Mouse (Mus musculus) stomach, embryonic 16.5 days (tissue): ENCODE measurements around the gene Olfr811. TPM values are rescaled to one million over a fixed set of nuclear protein-coding genes. Genes with fewer than 3 reads are reported as not detected.

Experiments used
- ATAC-seq: fragments of 200-750 bp; cut with Nextera tagmentation; 2 replicates; pipeline ENCODE4 v1.8.0; 2017; ENCODE audit warnings: moderate number of reproducible peaks, moderate TSS enrichment; ENCODE audit not compliant: insufficient read depth, low FRiP score
- H3K27ac ChIP-seq: fragments of 300-500 bp; sonication (generic); 2 replicates; pipeline ENCODE4 v1.5.1; 2014; ENCODE audit warnings: low read length
- H3K27me3 ChIP-seq: fragments of 300-500 bp; sonication (generic); 2 replicates; pipeline ENCODE4 v1.6.1; 2014; ENCODE audit warnings: low read length, control low read depth, mixed read lengths; ENCODE audit not compliant: control insufficient read depth, insufficient read depth
- H3K36me3 ChIP-seq: fragments of 300-500 bp; sonication (generic); 2 replicates; pipeline ENCODE4 v1.6.1; 2014; ENCODE audit warnings: low read length; ENCODE audit not compliant: control insufficient read depth, insufficient read depth
- H3K4me1 ChIP-seq: fragments of 300-500 bp; sonication (generic); 2 replicates; pipeline ENCODE4 v1.6.1; 2014; ENCODE audit warnings: low read length, control low read depth, mixed read lengths; ENCODE audit not compliant: control insufficient read depth, insufficient read depth
- H3K4me2 ChIP-seq: fragments of 300-500 bp; sonication (generic); 2 replicates; pipeline ENCODE4 v1.6.1; 2014; ENCODE audit warnings: low read depth, low read length, mixed read lengths
- H3K4me3 ChIP-seq: fragments of 300-500 bp; sonication (generic); replicated peaks from 2 replicates; pipeline ENCODE4 v1.5.1; 2014; ENCODE audit warnings: mild to moderate bottlenecking, low read length
- H3K9ac ChIP-seq: fragments of 300-500 bp; sonication (generic); 2 replicates; pipeline ENCODE4 v1.6.1; 2014; ENCODE audit warnings: low read length
- H3K9me3 ChIP-seq: fragments of 300-500 bp; sonication (generic); replicated peaks from 2 replicates; pipeline ENCODE4 v1.6.1; 2016; ENCODE audit warnings: low read length, control low read depth; ENCODE audit not compliant: control insufficient read depth
- WGBS: fragments of 180-500 bp; shearing (Covaris S2); extraction: QIAGEN DNeasy Blood & Tissue Kit; methylation state at CpG from one replicate; pipeline ENCODE4 v1.1.7; 2014; 5-methylcytosine and 5-hydroxymethylcytosine counted together
- polyA plus RNA-seq: library from polyadenylated mRNA; unstranded; fragments of >200 nt; fragmentation: Nextera tagmentation; extraction: Ambion mirVana; gene quantifications from 2 replicates; pipeline ENCODE4 v1.2.1, GENCODE M21; 2015

Olfr811 gene
- polyA plus RNA-seq: not detected in 2 replicates

- Histone ChIP-seq H3K4me1 (no peaks in the 10 kb centered on the region), H3K4me3 (no peak within 1 kb of the TSS), H3K27me3 (no peaks in the 10 kb centered on the region), H3K27ac (no peak within 1 kb of the TSS), H3K9me3 (no peaks in the 10 kb centered on the region), H3K4me2 (no peak within 1 kb of the TSS), H3K36me3 (no peaks in the 10 kb centered on the region), H3K9ac (no peak within 1 kb of the TSS)
- WGBS: 74% methylated on average over 4 of the region's 4 CpGs
- no peak for ATAC-seq
These were observed at the start of gene Olfr811 for GRCm38 (mm10) chr10:129804296-129804695. Gene Olfr811, minus strand, starts transcription at chr10:129804396.

- Histone ChIP-seq H3K9ac (no peak overlapping the region), H3K4me3 (no peak overlapping the region), H3K4me1 (no peaks in the 10 kb centered on the region), H3K27ac (no peak overlapping the region), H3K4me2 (no peak overlapping the region), H3K27me3 (no peaks in the 10 kb centered on the region), H3K36me3 (no peaks in the 10 kb centered on the region), H3K9me3 (no peaks in the 10 kb centered on the region)
- ATAC-seq: no peak
- 76% methylated on average over 1 of the region's 1 CpGs for WGBS
These were observed 43.1 kb upstream of the Olfr811 start for GRCm38 (mm10) chr10:129847343-129847742.

GRCm38 (mm10) chr10:129845994-129846393, 41.8 kb upstream of the Olfr811 start, which contains the start of gene Olfr812:
Gene Olfr812, minus strand, starts transcription at chr10:129846094.
- WGBS: 58% methylated on average over 1 of the region's 1 CpGs
- no peak within 1 kb of the TSS for H3K27ac ChIP-seq
- H3K4me2 ChIP-seq: no peak within 1 kb of the TSS
- H3K4me3 ChIP-seq: no peak within 1 kb of the TSS
- H3K4me1 ChIP-seq: no peaks in the 10 kb centered on the region
- H3K9ac ChIP-seq: no peak within 1 kb of the TSS
- no peaks in the 10 kb centered on the region for H3K36me3 ChIP-seq
- no peak for ATAC-seq
- no peaks in the 10 kb centered on the region for H3K27me3 ChIP-seq
- H3K9me3 ChIP-seq: no peaks in the 10 kb centered on the region

- no peak within 1 kb of the TSS for H3K4me3 ChIP-seq
- no peak for ATAC-seq
- no peaks in the 10 kb centered on the region for H3K4me1 ChIP-seq
- no peak within 1 kb of the TSS for H3K4me2 ChIP-seq
- no peaks in the 10 kb centered on the region for H3K36me3 ChIP-seq
- H3K27ac ChIP-seq: no peak within 1 kb of the TSS
- H3K9ac ChIP-seq: no peak within 1 kb of the TSS
- H3K27me3 ChIP-seq: no peaks in the 10 kb centered on the region
- H3K9me3 ChIP-seq: no peaks in the 10 kb centered on the region
These were observed 9.4 kb downstream of the Olfr811 start, which contains the start of gene Olfr810 for GRCm38 (mm10) chr10:129794817-129795216. Gene Olfr810, minus strand, starts transcription at chr10:129794917.

- Histone ChIP-seq H3K27me3 (no peaks in the 10 kb centered on the region), H3K4me1 (no peaks in the 10 kb centered on the region), H3K4me2 (no peak overlapping the region), H3K9me3 (no peaks in the 10 kb centered on the region), H3K4me3 (no peak overlapping the region), H3K36me3 (no peaks in the 10 kb centered on the region), H3K27ac (no peak overlapping the region), H3K9ac (no peak overlapping the region)
- no peak for ATAC-seq
These were observed 26.1 kb downstream of the Olfr811 start for GRCm38 (mm10) chr10:129778123-129778522.

GRCm38 (mm10) chr10:129774338-129774737, 29.9 kb downstream of the Olfr811 start, which contains the start of gene Olfr809:
Gene Olfr809, plus strand, starts transcription at chr10:129774638.
- no peak for ATAC-seq

GRCm38 (mm10) chr10:129765182-129765581, 39.0 kb downstream of the Olfr811 start, which contains the start of gene Olfr808:
Gene Olfr808, plus strand, starts transcription at chr10:129765482.
- no peak for ATAC-seq
- Histone ChIP-seq H3K4me2 (no peak within 1 kb of the TSS), H3K36me3 (no peaks in the 10 kb centered on the region), H3K27ac (no peak within 1 kb of the TSS), H3K9me3 (no peaks in the 10 kb centered on the region), H3K4me1 (no peaks in the 10 kb centered on the region), H3K4me3 (no peak within 1 kb of the TSS), H3K27me3 (no peaks in the 10 kb centered on the region), H3K9ac (no peak within 1 kb of the TSS)
- 92% methylated on average over 1 of the region's 1 CpGs for whole genome bisulfite sequencing

More at GRCm38 (mm10) chr10:129774338-129774737, 29.9 kb downstream of the Olfr811 start, which contains the start of gene Olfr809:
- no peak within 1 kb of the TSS for H3K27ac ChIP-seq
- no peaks in the 10 kb centered on the region for H3K9me3 ChIP-seq
- H3K27me3 ChIP-seq: no peaks in the 10 kb centered on the region
- no peak within 1 kb of the TSS for H3K4me2 ChIP-seq
- no peaks in the 10 kb centered on the region for H3K36me3 ChIP-seq
- no peak within 1 kb of the TSS for H3K4me3 ChIP-seq
- no peak within 1 kb of the TSS for H3K9ac ChIP-seq
- H3K4me1 ChIP-seq: no peaks in the 10 kb centered on the region

GRCm38 (mm10) chr10:129757693-129758092, 46.5 kb downstream of the Olfr811 start, which contains the start of gene Olfr807:
Gene Olfr807, minus strand, starts transcription at chr10:129757793.
- no peak within 1 kb of the TSS for H3K27ac ChIP-seq
- H3K9me3 ChIP-seq: no peaks in the 10 kb centered on the region
- no peak within 1 kb of the TSS for H3K4me2 ChIP-seq
- H3K36me3 ChIP-seq: no peaks in the 10 kb centered on the region
- H3K9ac ChIP-seq: no peak within 1 kb of the TSS
- ATAC-seq: no peak
- WGBS: 92% methylated on average over 1 of the region's 1 CpGs
- H3K27me3 ChIP-seq: no peaks in the 10 kb centered on the region
- H3K4me3 ChIP-seq: no peak within 1 kb of the TSS
- no peaks in the 10 kb centered on the region for H3K4me1 ChIP-seq
